Mouse (Mus musculus): ENCODE measurements around the gene Thoc7.
A peak's percentile ranks its signal among the peaks of the same experiment; 100 is the strongest.

The Thoc7 gene

GRCm38 (mm10) chr14:13933290-13934051, 28.2 kb downstream of the Thoc7 start:
- no peak for DNase-seq

GRCm38 (mm10) chr14:13917630-13918029, 44.0 kb downstream of the Thoc7 start:
- peak; percentile 84 to 89 for DNase-seq

- no peak for DNase-seq
Observed at GRCm38 (mm10) chr14:13917208-13917607, 44.4 kb downstream of the Thoc7 start.

GRCm38 (mm10) chr14:13915207-13915606, 46.4 kb downstream of the Thoc7 start:
- DNase-seq: no peak

- no peak for DNase-seq
Observed at GRCm38 (mm10) chr14:13914387-13915082, 47.1 kb downstream of the Thoc7 start, which contains the start of gene Gm281. Gm281 (minus strand) TSS chr14:13914478.

GRCm38 (mm10) chr14:13910148-13910547, 51.5 kb downstream of the Thoc7 start:
- DNase-seq: no peak

GRCm38 (mm10) chr14:13907145-13907544, 54.5 kb downstream of the Thoc7 start:
- DNase-seq: no peak

GRCm38 (mm10) chr14:13906461-13906860, 55.2 kb downstream of the Thoc7 start:
- no peak for DNase-seq

GRCm38 (mm10) chr14:13901611-13902067, 60.0 kb downstream of the Thoc7 start:
- peak; percentile 73 to 77 for DNase-seq

Data from cerebellum, postnatal 10 days (tissue).